In genomic region chr11:79307560-79308200, GRCm38 (mm10) we compare ENCODE assay signal across 9 mouse cellular contexts. TPM values are rescaled to one million over a fixed set of nuclear protein-coding genes. Genes with fewer than 3 reads are reported as not detected.
A peak's percentile ranks its signal among the peaks of the same experiment; 100 is the strongest.
DNase-seq lines count a peak whose midpoint lies in the region; ATAC-seq and TF ChIP-seq lines count a peak whose summit lies in the region.
"Had no signal": no experiment of that assay in that cellular context is flagged by ENCODE, and none has a peak within 500 bp of the region (broad histone marks: within the 10 kb centered on the region; RNA-seq: fewer than 3 reads in every experiment).

No protein-coding gene starts in this region.

- no peaks in the 10 kb centered on the region for H3K9me3 ChIP-seq in forebrain, embryonic 15.5 days
- H3K9me3 ChIP-seq in liver, embryonic 13.5 days (replicated peaks) = no peaks in the 10 kb centered on the region

- WGBS in kidney, adult 2 months = 52% methylated on average over 9 of the region's 9 CpGs
- WGBS in forebrain, embryonic 15.5 days = 36% methylated on average over 9 of the region's 9 CpGs
- 44% methylated on average over 9 of the region's 9 CpGs for WGBS in liver, embryonic 13.5 days (ENCODE audit: insufficient replicate concordance)

- H3K27me3 ChIP-seq in kidney, adult 2 months (replicated peaks; ENCODE audit: control insufficient read depth, insufficient read depth, low read length) = no peaks in the 10 kb centered on the region
- H3K27me3 ChIP-seq in forebrain, embryonic 15.5 days = no peaks in the 10 kb centered on the region
- H3K27me3 ChIP-seq in liver, embryonic 13.5 days = no peaks in the 10 kb centered on the region

- no peak overlapping the region for H3K4me2 ChIP-seq in forebrain, embryonic 15.5 days (replicated peaks)
- no peak overlapping the region for H3K4me2 ChIP-seq in liver, embryonic 13.5 days

- H3K36me3 ChIP-seq in kidney, adult 2 months (ENCODE audit: control insufficient read depth, insufficient read depth, low read length) = no peaks in the 10 kb centered on the region
- no peaks in the 10 kb centered on the region for H3K36me3 ChIP-seq in forebrain, embryonic 15.5 days
- no peaks in the 10 kb centered on the region for H3K36me3 ChIP-seq in liver, embryonic 13.5 days

- no peak overlapping the region for H3K4me3 ChIP-seq in kidney, adult 2 months (ENCODE audit: insufficient read depth, low read depth, low read length)
- H3K4me3 ChIP-seq in bone marrow macrophage, adult 2 months (ENCODE audit: insufficient read depth, low read length) = no peak overlapping the region
- H3K4me3 ChIP-seq in forebrain, embryonic 15.5 days = no peak overlapping the region
- H3K4me3 ChIP-seq in liver, embryonic 13.5 days (replicated peaks) = no peak overlapping the region

- TF ChIP-seq CTCF in kidney, adult 2 months (conservative IDR thresholded peaks at IDR 0.05; ENCODE audit: insufficient read depth, insufficient read length, low read depth, low read length) = no peak
- TF ChIP-seq CTCF in bone marrow macrophage, adult 2 months (IDR thresholded peaks at IDR 0.05; ENCODE audit: low read depth, low read length) = no peak

- DNase-seq in kidney, adult 2 months = peak; percentile 41
- DNase-seq in kidney, postnatal 25 days = no peak
- DNase-seq in liver, embryonic 13.5 days = no peak
- DNase-seq in layer of hippocampus, adult 18-20 months (ENCODE audit: low spot score in 2 of 2) = no peak
- DNase-seq in cerebellum, postnatal 36 days = no peak
- no peak for DNase-seq in left cerebral cortex, adult 11 months (ENCODE audit: low spot score)

- no peak for TF ChIP-seq POLR2A in kidney, adult 2 months (IDR thresholded peaks at IDR 0.05; ENCODE audit: low read depth, low read length)
- TF ChIP-seq POLR2A in bone marrow macrophage, adult 2 months (IDR thresholded peaks at IDR 0.05; ENCODE audit: borderline replicate concordance, low read depth, low read length) = no peak

- no peaks in the 10 kb centered on the region for H3K4me1 ChIP-seq in kidney, adult 2 months (ENCODE audit: control insufficient read depth, insufficient read depth, low read length)
- peaks cover 41% of the 10 kb centered on the region for H3K4me1 ChIP-seq in bone marrow macrophage, adult 2 months (ENCODE audit: control insufficient read depth, insufficient read depth, low read length)
- peaks cover 19% of the 10 kb centered on the region for H3K4me1 ChIP-seq in forebrain, embryonic 15.5 days
- H3K4me1 ChIP-seq in liver, embryonic 13.5 days (replicated peaks) = peaks cover 29% of the 10 kb centered on the region

- no peak overlapping the region for H3K27ac ChIP-seq in kidney, adult 2 months (ENCODE audit: insufficient read depth, low read depth, low read length)
- H3K27ac ChIP-seq in bone marrow macrophage, adult 2 months (ENCODE audit: insufficient read depth, low read depth, low read length) = 0 out of 2 replicates have a peak overlapping the region, but pooled peaks have one; percentile 98
- H3K27ac ChIP-seq in forebrain, embryonic 15.5 days (replicated peaks) = peak overlapping the region; percentile 37; the same call in 1 of the 2 replicates
- H3K27ac ChIP-seq in liver, embryonic 13.5 days = peak overlapping the region; percentile 54

- H3K9ac ChIP-seq in forebrain, embryonic 15.5 days (replicated peaks) = no peak overlapping the region
- H3K9ac ChIP-seq in liver, embryonic 13.5 days = no peak overlapping the region

- ATAC-seq in forebrain, embryonic 15.5 days (replicated peaks) = no peak
- ATAC-seq in liver, embryonic 13.5 days (ENCODE audit: low read depth) = no peak

RNA-seq across cellular contexts. Expression of gene Gm9964, which starts 11.0 kb away (rescaled TPM):
- polyA plus RNA-seq in kidney, adult 2 months (2012; rRNA removed) = not detected in 2 replicates
- polyA plus RNA-seq in bone marrow macrophage, adult 2 months (2012; ENCODE audit: insufficient read depth, insufficient read length, missing spikeins) = not detected in 2 replicates
- polyA plus RNA-seq in forebrain, embryonic 15.5 days (2015; fragmentation: Nextera tagmentation; extraction: Ambion mirVana) = not detected in 2 replicates
- polyA plus RNA-seq in liver, embryonic 13.5 days (2015; fragmentation: Nextera tagmentation; extraction: Ambion mirVana) = not detected in 2 replicates
- total RNA-seq in layer of hippocampus, adult 18-20 months (2021) = under 1 TPM in 1 of 2 experiments, not detected in 1; 0.48 TPM
- polyA plus RNA-seq: cortical plate, adult 2 months had no signal

RNA-seq across cellular contexts. Expression of gene Nf1, which starts 31.8 kb away (rescaled TPM):
- polyA plus RNA-seq in kidney, adult 2 months (2012; rRNA removed) = 10.2 TPM in 2 replicates
- polyA plus RNA-seq in bone marrow macrophage, adult 2 months (2012; ENCODE audit: insufficient read depth, insufficient read length, missing spikeins) = 19.7 and 19.9 TPM in 2 replicates
- 5.9 and 6.4 TPM in 2 replicates for polyA plus RNA-seq in forebrain, embryonic 15.5 days (2015; fragmentation: Nextera tagmentation; extraction: Ambion mirVana)
- polyA plus RNA-seq in liver, embryonic 13.5 days (2015; fragmentation: Nextera tagmentation; extraction: Ambion mirVana) = 1.5 and 1.6 TPM in 2 replicates
- total RNA-seq in layer of hippocampus, adult 18-20 months (2021) = 100 to 1,000 TPM; 112 to 116 TPM

RNA-seq across cellular contexts. Expression of gene Wsb1, which starts 53.2 kb away (rescaled TPM):
- polyA plus RNA-seq in kidney, adult 2 months (2012; rRNA removed) = 59.3 and 72.3 TPM in 2 replicates
- 181 and 218 TPM in 2 replicates for polyA plus RNA-seq in bone marrow macrophage, adult 2 months (2012; ENCODE audit: insufficient read depth, insufficient read length, missing spikeins)
- polyA plus RNA-seq in forebrain, embryonic 15.5 days (2015; fragmentation: Nextera tagmentation; extraction: Ambion mirVana) = 438 and 470 TPM in 2 replicates
- polyA plus RNA-seq in liver, embryonic 13.5 days (2015; fragmentation: Nextera tagmentation; extraction: Ambion mirVana) = 38.0 and 44.7 TPM in 2 replicates
- total RNA-seq in layer of hippocampus, adult 18-20 months (2021) = 10 to 100 TPM; 78.1 to 80.3 TPM
